Mouse (Mus musculus): ENCODE measurements around the gene Pde6c.
A peak's percentile ranks its signal among the peaks of the same experiment; 100 is the strongest.

The Pde6c gene

GRCm38 (mm10) chr19:38107871-38108270 is 24.7 kb upstream of the Pde6c start:
- H3K9me3 ChIP-seq (ENCODE audit: low read length) = no peaks in the 10 kb centered on the region
- H3K4me1 ChIP-seq (replicated peaks; ENCODE audit: low read depth, low read length) = peaks cover 15% of the 10 kb centered on the region
- no peak for TF ChIP-seq POU5F1 (IDR thresholded peaks at IDR 0.05; ENCODE audit: borderline replicate concordance, low read length)
- TF ChIP-seq CTCF (conservative IDR thresholded peaks at IDR 0.05; ENCODE audit: low read length) = no peak
- no peak for TF ChIP-seq NANOG (IDR thresholded peaks at IDR 0.05; ENCODE audit: borderline replicate concordance, low read length)
- H3K27me3 ChIP-seq (ENCODE audit: insufficient read depth, low read length) = peaks cover 20% of the 10 kb centered on the region
- H3K36me3 ChIP-seq (ENCODE audit: insufficient read depth, low read length) = no peaks in the 10 kb centered on the region
- no peak overlapping the region for H3K4me3 ChIP-seq (replicated peaks; ENCODE audit: low read length)

- no peak for TF ChIP-seq CTCF (conservative IDR thresholded peaks at IDR 0.05; ENCODE audit: low read length)
- TF ChIP-seq NANOG (IDR thresholded peaks at IDR 0.05; ENCODE audit: borderline replicate concordance, low read length) = no peak
- no peak for TF ChIP-seq POU5F1 (IDR thresholded peaks at IDR 0.05; ENCODE audit: borderline replicate concordance, low read length)
- Histone ChIP-seq H3K36me3 (ENCODE audit: insufficient read depth, low read length) (no peaks in the 10 kb centered on the region), H3K4me1 (replicated peaks; ENCODE audit: low read depth, low read length) (peaks cover 21% of the 10 kb centered on the region), H3K4me3 (replicated peaks; ENCODE audit: low read length) (no peak overlapping the region; the same call in 1 of the 2 replicates), H3K27me3 (ENCODE audit: insufficient read depth, low read length) (peaks cover 11% of the 10 kb centered on the region), H3K9me3 (ENCODE audit: low read length) (no peaks in the 10 kb centered on the region)
These were observed 22.9 kb upstream of the Pde6c start for GRCm38 (mm10) chr19:38109506-38110242.

GRCm38 (mm10) chr19:38111056-38111455 is 21.5 kb upstream of the Pde6c start:
- Histone ChIP-seq H3K4me3 (replicated peaks; ENCODE audit: low read length) (no peak overlapping the region), H3K4me1 (replicated peaks; ENCODE audit: low read depth, low read length) (peaks cover 21% of the 10 kb centered on the region), H3K27me3 (ENCODE audit: insufficient read depth, low read length) (0 out of 2 replicates have a peak, but pooled peaks cover 4% of the 10 kb centered on the region), H3K9me3 (ENCODE audit: low read length) (peaks cover 4% of the 10 kb centered on the region; the same call in 1 of the 2 replicates), H3K36me3 (ENCODE audit: insufficient read depth, low read length) (no peaks in the 10 kb centered on the region)
- TF ChIP-seq NANOG (IDR thresholded peaks at IDR 0.05; ENCODE audit: borderline replicate concordance, low read length) (no peak), CTCF (conservative IDR thresholded peaks at IDR 0.05; ENCODE audit: low read length) (no peak), POU5F1 (IDR thresholded peaks at IDR 0.05; ENCODE audit: borderline replicate concordance, low read length) (no peak)

DNA sequence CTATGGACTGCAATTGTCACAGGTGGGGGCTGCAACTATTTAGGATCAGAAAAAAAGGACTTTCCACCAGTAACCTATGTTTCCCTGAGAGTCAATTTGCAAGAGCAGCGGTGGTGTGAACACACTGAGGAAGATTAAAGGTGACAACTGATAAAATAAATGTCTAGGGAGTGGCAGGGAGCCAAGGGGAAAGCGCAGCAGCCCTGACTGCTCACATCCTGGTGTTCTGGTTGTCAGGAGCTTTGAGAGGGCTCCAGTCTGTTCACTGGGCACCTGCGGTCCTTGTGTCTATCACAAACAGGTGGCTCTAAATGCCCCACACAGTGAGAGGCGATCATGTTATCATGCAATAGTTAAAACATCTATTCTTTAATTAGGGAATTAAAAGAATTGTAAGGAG is 20.0 kb upstream of the Pde6c start:
- TF ChIP-seq NANOG (IDR thresholded peaks at IDR 0.05; ENCODE audit: borderline replicate concordance, low read length) = no peak
- TF ChIP-seq POU5F1 (IDR thresholded peaks at IDR 0.05; ENCODE audit: borderline replicate concordance, low read length) = no peak
- TF ChIP-seq CTCF (conservative IDR thresholded peaks at IDR 0.05; ENCODE audit: low read length) = no peak
- peaks cover 21% of the 10 kb centered on the region for H3K4me1 ChIP-seq (replicated peaks; ENCODE audit: low read depth, low read length)

GRCm38 (mm10) chr19:38114834-38115491 is 17.6 kb upstream of the Pde6c start:
- Histone ChIP-seq H3K36me3 (ENCODE audit: insufficient read depth, low read length) (no peaks in the 10 kb centered on the region), H3K9me3 (ENCODE audit: low read length) (peaks cover 6% of the 10 kb centered on the region; the same call in 1 of the 2 replicates), H3K4me3 (replicated peaks; ENCODE audit: low read length) (no peak overlapping the region), H3K4me1 (replicated peaks; ENCODE audit: low read depth, low read length) (peaks cover 20% of the 10 kb centered on the region), H3K27me3 (ENCODE audit: insufficient read depth, low read length) (0 out of 2 replicates have a peak, but pooled peaks cover 2% of the 10 kb centered on the region)
- TF ChIP-seq CTCF (conservative IDR thresholded peaks at IDR 0.05; ENCODE audit: low read length) (no peak), NANOG (IDR thresholded peaks at IDR 0.05; ENCODE audit: borderline replicate concordance, low read length) (no peak), POU5F1 (IDR thresholded peaks at IDR 0.05; ENCODE audit: borderline replicate concordance, low read length) (no peak)

More for the DNA sequence above, 20.0 kb upstream of the Pde6c start:
- Histone ChIP-seq H3K27me3 (ENCODE audit: insufficient read depth, low read length) (0 out of 2 replicates have a peak, but pooled peaks cover 4% of the 10 kb centered on the region), H3K36me3 (ENCODE audit: insufficient read depth, low read length) (no peaks in the 10 kb centered on the region), H3K4me3 (replicated peaks; ENCODE audit: low read length) (no peak overlapping the region), H3K9me3 (ENCODE audit: low read length) (peaks cover 6% of the 10 kb centered on the region; the same call in 1 of the 2 replicates)

GRCm38 (mm10) chr19:38120123-38120760 is 12.3 kb upstream of the Pde6c start:
- Histone ChIP-seq H3K36me3 (ENCODE audit: insufficient read depth, low read length) (no peaks in the 10 kb centered on the region), H3K4me3 (replicated peaks; ENCODE audit: low read length) (no peak overlapping the region), H3K4me1 (replicated peaks; ENCODE audit: low read depth, low read length) (peaks cover 16% of the 10 kb centered on the region), H3K9me3 (ENCODE audit: low read length) (peaks cover 6% of the 10 kb centered on the region; the same call in 1 of the 2 replicates), H3K27me3 (ENCODE audit: insufficient read depth, low read length) (peaks cover 42% of the 10 kb centered on the region)
- TF ChIP-seq POU5F1 (IDR thresholded peaks at IDR 0.05; ENCODE audit: borderline replicate concordance, low read length) (no peak), NANOG (IDR thresholded peaks at IDR 0.05; ENCODE audit: borderline replicate concordance, low read length) (no peak), CTCF (conservative IDR thresholded peaks at IDR 0.05; ENCODE audit: low read length) (no peak)

- Histone ChIP-seq H3K4me1 (replicated peaks; ENCODE audit: low read depth, low read length) (peaks cover 18% of the 10 kb centered on the region), H3K36me3 (ENCODE audit: insufficient read depth, low read length) (no peaks in the 10 kb centered on the region), H3K9me3 (ENCODE audit: low read length) (no peaks in the 10 kb centered on the region), H3K27me3 (ENCODE audit: insufficient read depth, low read length) (peaks cover 71% of the 10 kb centered on the region), H3K4me3 (replicated peaks; ENCODE audit: low read length) (peak overlapping the region; percentile 76)
- TF ChIP-seq CTCF (conservative IDR thresholded peaks at IDR 0.05; ENCODE audit: low read length) = no peak
- no peak for TF ChIP-seq NANOG (IDR thresholded peaks at IDR 0.05; ENCODE audit: borderline replicate concordance, low read length)
- TF ChIP-seq POU5F1 (IDR thresholded peaks at IDR 0.05; ENCODE audit: borderline replicate concordance, low read length) = no peak
These were observed 8.7 kb upstream of the Pde6c start for GRCm38 (mm10) chr19:38123921-38124320.

Measured in E14TG2a.4 (cell line).